Mouse (Mus musculus): ENCODE data around the gene Ssh2. TPM values are rescaled to one million over a fixed set of nuclear protein-coding genes. Genes with fewer than 3 reads are reported as not detected.
A peak's percentile ranks its signal among the peaks of the same experiment; 100 is the strongest.

The Ssh2 gene
- polyA plus RNA-seq, 1 experiment from 2014 or later = 14.3 TPM

- Histone ChIP-seq H3K4me1 (peaks cover 16% of the 10 kb centered on the region), H3K27ac (no peak overlapping the region), H3K4me3 (no peak overlapping the region), H3K27me3 (peaks cover 8% of the 10 kb centered on the region; the same call in 1 of the 2 replicates), H3K36me3 (peaks cover 18% of the 10 kb centered on the region), H3K9me3 (no peaks in the 10 kb centered on the region), H3K9ac (no peak overlapping the region), H3K4me2 (no peak overlapping the region)
- ATAC-seq (ENCODE audit: borderline replicate concordance, extremely low read depth, low FRiP score, low TSS enrichment) = no peak
- WGBS = 86% methylated on average over 9 of the region's 9 CpGs
Observed at GRCm38 (mm10) chr11:77455770-77456510, 239.9 kb downstream of the Ssh2 start.

- Histone ChIP-seq H3K27me3 (peaks cover 17% of the 10 kb centered on the region; the same call in 1 of the 2 replicates), H3K36me3 (peaks cover 18% of the 10 kb centered on the region), H3K4me1 (peaks cover 18% of the 10 kb centered on the region), H3K27ac (peak overlapping the region; percentile 41), H3K4me3 (no peak overlapping the region), H3K4me2 (no peak overlapping the region), H3K9ac (no peak overlapping the region), H3K9me3 (no peaks in the 10 kb centered on the region)
- ATAC-seq (ENCODE audit: borderline replicate concordance, extremely low read depth, low FRiP score, low TSS enrichment) = peak; percentile 69; the same call in 1 of the 2 replicates
- WGBS = 41% methylated on average over 6 of the region's 6 CpGs
Observed at GRCm38 (mm10) chr11:77456866-77457265, 240.8 kb downstream of the Ssh2 start.

- peaks cover 32% of the 10 kb centered on the region for H3K4me1 ChIP-seq
- WGBS = 4% methylated on average over 6 of the region's 6 CpGs
- H3K4me3 ChIP-seq = peak overlapping the region; percentile 51
- H3K4me2 ChIP-seq = peak overlapping the region; percentile 93
- no peaks in the 10 kb centered on the region for H3K9me3 ChIP-seq
- peaks cover 65% of the 10 kb centered on the region for H3K27me3 ChIP-seq
- H3K27ac ChIP-seq = no peak overlapping the region
- no peak for ATAC-seq (ENCODE audit: borderline replicate concordance, extremely low read depth, low FRiP score, low TSS enrichment)
- peak overlapping the region; percentile 35 for H3K9ac ChIP-seq
- H3K36me3 ChIP-seq = no peaks in the 10 kb centered on the region
Observed at GRCm38 (mm10) chr11:77461856-77462255, 245.8 kb downstream of the Ssh2 start.

- Histone ChIP-seq H3K27ac (no peak within 1 kb of the TSS), H3K4me1 (peaks cover 30% of the 10 kb centered on the region; the same call in 1 of the 2 replicates), H3K4me2 (peak within 1 kb of the TSS; percentile 93), H3K36me3 (no peaks in the 10 kb centered on the region), H3K9ac (peak within 1 kb of the TSS; percentile 35), H3K27me3 (peaks cover 71% of the 10 kb centered on the region), H3K4me3 (peak within 1 kb of the TSS; percentile 51), H3K9me3 (no peaks in the 10 kb centered on the region)
- under 1% methylated on average over 64 of the region's 73 CpGs for WGBS
- ATAC-seq (ENCODE audit: borderline replicate concordance, extremely low read depth, low FRiP score, low TSS enrichment) = peak; percentile 83
Observed at GRCm38 (mm10) chr11:77462283-77463100, 246.4 kb downstream of the Ssh2 start, which contains the start of gene Coro6. Gene Coro6, plus strand, starts transcription at chr11:77462411.

DNA sequence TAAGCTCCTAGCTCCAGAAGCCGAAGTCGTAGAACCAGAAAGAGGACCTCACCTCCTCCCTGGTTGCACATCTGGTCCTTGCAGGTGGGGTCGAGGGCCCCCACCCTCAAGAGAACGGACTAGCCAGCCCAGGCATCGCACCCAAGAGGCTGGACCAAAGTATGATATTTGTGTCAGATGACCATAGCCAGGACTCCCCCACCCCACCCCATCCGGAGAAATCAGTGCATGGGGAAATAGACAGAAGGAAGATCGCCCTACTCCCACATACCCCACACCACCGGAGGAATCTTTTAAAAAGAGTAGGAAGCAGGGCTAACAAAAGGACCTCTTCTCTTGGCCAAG is 247.0 kb downstream of the Ssh2 start:
- peaks cover 75% of the 10 kb centered on the region for H3K27me3 ChIP-seq

DNA sequence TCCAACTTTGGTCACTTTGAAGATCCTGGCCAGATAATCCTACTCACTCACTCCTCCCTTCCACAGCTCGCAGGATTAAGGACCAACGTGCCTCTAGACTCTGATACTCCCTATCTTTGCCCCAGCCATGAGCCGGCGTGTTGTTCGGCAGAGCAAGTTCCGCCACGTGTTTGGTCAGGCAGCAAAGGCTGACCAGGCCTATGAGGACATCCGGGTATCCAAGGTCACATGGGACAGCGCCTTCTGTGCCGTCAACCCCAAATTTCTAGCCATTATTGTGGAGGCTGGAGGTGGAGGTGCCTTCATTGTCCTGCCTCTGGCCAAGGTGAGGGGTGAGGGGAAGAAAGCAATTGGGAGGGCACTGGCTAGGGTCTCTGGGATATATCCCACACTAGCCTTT is 247.7 kb downstream of the Ssh2 start:
- no peak overlapping the region for H3K4me3 ChIP-seq
- H3K27ac ChIP-seq = no peak overlapping the region
- H3K9me3 ChIP-seq = no peaks in the 10 kb centered on the region
- H3K4me1 ChIP-seq = peaks cover 32% of the 10 kb centered on the region; the same call in 1 of the 2 replicates
- H3K4me2 ChIP-seq = no peak overlapping the region
- no peak overlapping the region for H3K9ac ChIP-seq
- peaks cover 82% of the 10 kb centered on the region for H3K27me3 ChIP-seq
- H3K36me3 ChIP-seq = no peaks in the 10 kb centered on the region
- ATAC-seq (ENCODE audit: borderline replicate concordance, extremely low read depth, low FRiP score, low TSS enrichment) = no peak
- WGBS = 75% methylated on average over 10 of the region's 10 CpGs

More for the DNA sequence above, 247.0 kb downstream of the Ssh2 start:
- no peaks in the 10 kb centered on the region for H3K9me3 ChIP-seq
- 33% methylated on average over 8 of the region's 8 CpGs for WGBS
- no peak overlapping the region for H3K9ac ChIP-seq
- ATAC-seq (ENCODE audit: borderline replicate concordance, extremely low read depth, low FRiP score, low TSS enrichment) = no peak
- peaks cover 32% of the 10 kb centered on the region; the same call in 1 of the 2 replicates for H3K4me1 ChIP-seq
- H3K4me3 ChIP-seq = peak overlapping the region; percentile 51; the same call in 1 of the 2 replicates
- peak overlapping the region; percentile 93 for H3K4me2 ChIP-seq
- no peaks in the 10 kb centered on the region for H3K36me3 ChIP-seq
- H3K27ac ChIP-seq = no peak overlapping the region

GRCm38 (mm10) chr11:77464684-77465083 is 248.6 kb downstream of the Ssh2 start:
- Histone ChIP-seq H3K4me2 (no peak overlapping the region), H3K9ac (no peak overlapping the region), H3K9me3 (no peaks in the 10 kb centered on the region), H3K27me3 (peaks cover 89% of the 10 kb centered on the region), H3K27ac (no peak overlapping the region), H3K4me3 (no peak overlapping the region), H3K4me1 (peaks cover 32% of the 10 kb centered on the region; the same call in 1 of the 2 replicates), H3K36me3 (no peaks in the 10 kb centered on the region)
- no peak for ATAC-seq (ENCODE audit: borderline replicate concordance, extremely low read depth, low FRiP score, low TSS enrichment)
- 26% methylated on average over 4 of the region's 4 CpGs for WGBS

GRCm38 (mm10) chr11:77465111-77465510 is 249.0 kb downstream of the Ssh2 start:
- Histone ChIP-seq H3K27me3 (peaks cover 89% of the 10 kb centered on the region), H3K4me2 (no peak overlapping the region), H3K36me3 (no peaks in the 10 kb centered on the region), H3K9ac (no peak overlapping the region), H3K4me1 (peaks cover 32% of the 10 kb centered on the region; the same call in 1 of the 2 replicates), H3K4me3 (no peak overlapping the region), H3K27ac (no peak overlapping the region), H3K9me3 (no peaks in the 10 kb centered on the region)
- 64% methylated on average over 3 of the region's 3 CpGs for WGBS
- no peak for ATAC-seq (ENCODE audit: borderline replicate concordance, extremely low read depth, low FRiP score, low TSS enrichment)

DNA sequence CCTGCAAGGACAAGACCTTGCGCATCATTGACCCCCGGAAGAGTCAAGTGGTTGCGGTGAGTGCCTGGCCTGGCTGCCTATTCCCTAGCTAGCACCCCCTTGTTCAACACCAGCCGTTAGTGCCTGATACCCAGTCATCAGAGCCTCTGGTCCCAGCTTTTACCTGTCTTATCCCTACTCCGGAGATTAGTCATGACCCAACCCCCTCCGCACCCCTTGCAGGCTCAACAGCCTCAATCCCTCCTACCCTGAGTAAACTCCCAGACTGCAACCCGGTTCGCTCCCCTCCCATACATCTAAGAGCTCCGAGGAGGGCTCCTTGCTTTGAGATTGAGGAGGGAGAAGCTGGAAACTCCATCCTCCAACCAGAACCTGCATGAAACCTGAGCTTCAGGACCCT is 250.5 kb downstream of the Ssh2 start:
- no peak overlapping the region for H3K9ac ChIP-seq
- no peak overlapping the region for H3K4me3 ChIP-seq
- no peak for ATAC-seq (ENCODE audit: borderline replicate concordance, extremely low read depth, low FRiP score, low TSS enrichment)
- H3K36me3 ChIP-seq = peaks cover 4% of the 10 kb centered on the region
- peaks cover 76% of the 10 kb centered on the region for H3K27me3 ChIP-seq
- H3K4me2 ChIP-seq = peak overlapping the region; percentile 42; the same call in 1 of the 2 replicates
- 32% methylated on average over 9 of the region's 9 CpGs for WGBS
- peaks cover 32% of the 10 kb centered on the region; the same call in 1 of the 2 replicates for H3K4me1 ChIP-seq
- no peak overlapping the region for H3K27ac ChIP-seq
- no peaks in the 10 kb centered on the region for H3K9me3 ChIP-seq

DNA sequence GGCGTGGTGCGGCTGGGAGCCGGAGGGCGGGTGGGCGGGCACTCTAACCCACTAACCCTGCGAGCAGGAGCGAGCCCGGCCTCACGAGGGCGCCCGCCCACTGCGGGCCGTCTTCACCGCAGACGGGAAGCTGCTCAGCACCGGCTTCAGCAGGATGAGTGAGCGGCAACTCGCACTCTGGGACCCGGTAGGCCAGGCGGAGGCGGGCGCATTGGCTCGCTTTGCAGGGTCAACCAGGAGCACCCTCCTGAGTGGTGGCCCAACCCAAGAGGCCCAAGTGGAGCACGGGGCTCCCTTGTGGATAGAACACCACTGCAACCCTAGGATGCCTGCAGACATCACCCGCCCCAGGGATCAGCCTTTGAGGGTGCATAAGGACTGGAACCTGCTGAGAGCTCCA is 251.1 kb downstream of the Ssh2 start:
- 3% methylated on average over 25 of the region's 25 CpGs for WGBS
- H3K27me3 ChIP-seq = peaks cover 70% of the 10 kb centered on the region
- H3K4me2 ChIP-seq = peak overlapping the region; percentile 42
- ATAC-seq (ENCODE audit: borderline replicate concordance, extremely low read depth, low FRiP score, low TSS enrichment) = no peak
- H3K9ac ChIP-seq = no peak overlapping the region
- no peaks in the 10 kb centered on the region for H3K9me3 ChIP-seq
- H3K27ac ChIP-seq = no peak overlapping the region
- H3K36me3 ChIP-seq = peaks cover 9% of the 10 kb centered on the region
- H3K4me1 ChIP-seq = peaks cover 27% of the 10 kb centered on the region; the same call in 1 of the 2 replicates
- no peak overlapping the region for H3K4me3 ChIP-seq

DNA sequence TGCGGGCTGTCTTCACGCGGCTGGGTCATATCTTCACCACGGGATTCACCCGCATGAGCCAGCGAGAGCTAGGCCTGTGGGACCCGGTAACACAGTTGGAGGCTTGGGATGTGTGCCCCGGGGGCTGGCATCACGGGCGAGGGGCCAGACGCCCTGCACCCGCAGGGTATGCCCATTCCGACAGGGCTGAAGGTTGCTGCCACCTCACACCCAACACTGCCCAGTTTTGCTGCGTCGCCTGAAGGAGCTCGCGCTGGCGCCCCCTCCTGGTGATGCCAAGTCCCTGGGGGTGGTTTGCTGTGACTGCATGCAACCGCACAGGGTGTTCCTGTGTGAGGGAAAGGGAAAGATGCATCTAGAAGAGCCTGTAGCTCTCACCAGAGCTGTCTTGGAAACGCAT is 251.7 kb downstream of the Ssh2 start:
- H3K4me1 ChIP-seq = peaks cover 24% of the 10 kb centered on the region; the same call in 1 of the 2 replicates
- H3K36me3 ChIP-seq = peaks cover 12% of the 10 kb centered on the region
- ATAC-seq (ENCODE audit: borderline replicate concordance, extremely low read depth, low FRiP score, low TSS enrichment) = no peak
- WGBS = 14% methylated on average over 20 of the region's 20 CpGs
- H3K4me3 ChIP-seq = no peak overlapping the region
- H3K27ac ChIP-seq = no peak overlapping the region
- peaks cover 63% of the 10 kb centered on the region for H3K27me3 ChIP-seq
- H3K9ac ChIP-seq = no peak overlapping the region
- peak overlapping the region; percentile 42 for H3K4me2 ChIP-seq
- no peaks in the 10 kb centered on the region for H3K9me3 ChIP-seq
